Mouse (Mus musculus): ENCODE data around the gene Klhl8.
"Not testable (repeated sequence)": the region's sequence is repeated elsewhere in the genome, so short reads cannot be mapped to it uniquely, and the experiment has no call there.

Klhl8 gene

GRCm38 (mm10) chr5:103910748-103911409 is at the start of gene Klhl8:
TSS of gene Klhl8 (minus strand) at chr5:103911259.
- peak; percentile 64 to 86 for DNase-seq (ENCODE audit: low spot score in 2 of 2)

DNA sequence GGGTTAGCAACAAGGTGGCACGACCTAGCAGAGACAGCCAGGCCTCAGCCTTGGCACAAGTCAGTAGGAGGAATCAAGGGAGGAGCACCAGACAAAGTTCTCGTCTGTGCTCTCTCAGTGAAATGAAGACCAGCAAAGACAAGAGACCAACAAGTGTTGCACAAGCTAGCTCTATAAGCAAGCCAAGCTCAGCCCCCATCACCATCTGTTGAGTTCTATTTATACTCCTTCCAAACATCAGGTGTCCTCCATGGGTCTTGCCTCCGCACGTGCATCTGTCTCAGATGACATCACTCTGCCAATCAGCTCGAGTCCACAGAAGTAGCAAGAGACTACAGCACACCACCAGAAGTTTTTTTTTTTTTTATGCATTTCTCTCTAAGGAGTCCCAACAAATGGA is 43.6 kb upstream of the Klhl8 start:
- no peak for DNase-seq (ENCODE audit: low spot score in 2 of 2)

- DNase-seq (ENCODE audit: low spot score in 2 of 2) = no peak
Observed at GRCm38 (mm10) chr5:103953135-103954083, 42.4 kb upstream of the Klhl8 start.

GRCm38 (mm10) chr5:103950138-103950537 is 39.1 kb upstream of the Klhl8 start:
- DNase-seq (ENCODE audit: low spot score in 2 of 2) = not testable (repeated sequence)

DNA sequence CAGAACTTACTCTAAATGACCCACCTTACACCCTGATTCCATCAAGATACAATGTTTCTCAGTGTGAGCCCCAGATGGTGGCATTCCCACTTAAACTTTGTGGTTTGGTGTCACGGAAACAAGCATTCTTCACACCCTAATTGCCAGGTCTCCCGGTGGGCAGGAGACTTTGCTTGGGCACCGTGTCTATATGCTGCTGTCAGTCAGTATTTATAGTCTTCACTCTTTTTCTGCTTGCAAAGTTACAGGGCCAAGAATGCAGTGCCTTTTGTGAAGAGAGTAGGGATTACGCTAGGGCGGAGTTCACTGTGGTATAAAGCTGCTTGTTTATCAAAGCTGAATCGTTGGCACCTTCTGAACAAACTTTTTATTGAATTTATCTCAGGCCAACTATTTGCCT is 32.1 kb upstream of the Klhl8 start:
- no peak for DNase-seq (ENCODE audit: low spot score in 2 of 2)

DNA sequence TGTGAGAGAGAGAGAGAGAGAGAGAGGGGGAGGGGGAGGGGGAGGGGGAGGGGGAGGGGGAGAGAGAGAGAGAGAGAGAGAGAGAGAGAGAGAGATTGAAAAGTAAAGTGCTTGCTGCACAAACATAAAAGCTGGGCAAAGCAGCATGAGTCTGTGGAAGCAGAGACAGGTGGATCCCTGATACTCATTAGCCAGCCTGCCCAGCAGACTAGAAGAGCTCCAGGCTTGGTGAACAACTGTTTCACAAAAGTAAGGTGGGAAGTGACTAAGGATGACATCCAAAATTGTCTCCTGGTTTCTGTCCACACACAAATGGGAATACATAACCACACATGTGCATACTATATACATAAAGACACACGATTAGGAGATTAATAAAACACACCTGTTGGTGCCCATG is 28.8 kb upstream of the Klhl8 start:
- no peak for DNase-seq (ENCODE audit: low spot score in 2 of 2)

- DNase-seq (ENCODE audit: low spot score in 2 of 2) = no peak
Observed at GRCm38 (mm10) chr5:103939350-103939652, 28.2 kb upstream of the Klhl8 start.

DNA sequence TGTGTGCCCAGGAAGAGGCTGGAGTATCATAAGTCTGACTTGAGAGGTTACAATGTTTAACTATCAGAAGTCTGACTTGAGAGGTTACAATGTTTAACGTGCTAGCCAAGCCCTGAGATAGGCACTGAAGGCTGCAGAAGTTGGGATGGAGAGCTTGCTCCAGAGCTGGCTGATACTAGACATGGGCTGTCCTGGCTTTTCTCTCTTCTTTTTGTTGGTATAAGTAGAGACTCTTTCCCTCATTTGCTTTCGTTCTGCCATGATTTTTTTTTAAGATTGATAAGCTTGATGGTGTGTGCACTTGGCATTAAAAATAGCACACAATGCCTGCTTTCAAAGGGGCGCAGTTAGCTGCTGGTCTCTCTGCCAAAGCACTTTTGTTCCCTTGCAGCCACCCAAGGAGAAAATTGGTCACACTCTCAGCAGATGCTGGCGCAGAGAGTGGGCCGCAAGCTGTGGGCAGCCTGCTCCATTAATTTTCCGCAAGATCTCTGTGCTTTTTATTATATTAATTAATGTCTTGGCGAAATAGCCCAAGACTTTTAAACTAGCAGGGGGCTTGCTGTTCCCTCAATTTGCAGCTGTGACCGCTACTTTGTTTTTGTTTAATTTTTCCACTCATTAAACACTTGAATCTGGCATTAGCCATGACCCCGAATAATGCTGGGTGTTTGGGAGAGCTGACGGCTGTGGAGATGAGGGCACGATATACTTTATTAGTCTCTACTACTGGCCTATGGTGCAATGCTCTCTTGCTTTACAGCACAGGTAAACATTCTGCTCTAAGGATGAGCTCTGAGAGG is 27.7 kb upstream of the Klhl8 start:
- no peak for DNase-seq (ENCODE audit: low spot score in 2 of 2)

- DNase-seq (ENCODE audit: low spot score in 2 of 2) = peak in 1 of 2 experiments; percentile 39
Observed at GRCm38 (mm10) chr5:103936906-103937589, 26.0 kb upstream of the Klhl8 start.

GRCm38 (mm10) chr5:103931924-103932323 is 20.9 kb upstream of the Klhl8 start:
- not testable (repeated sequence) for DNase-seq (ENCODE audit: low spot score in 2 of 2)

GRCm38 (mm10) chr5:103930511-103930910 is 19.5 kb upstream of the Klhl8 start:
- DNase-seq (ENCODE audit: low spot score in 2 of 2) = no peak

DNA sequence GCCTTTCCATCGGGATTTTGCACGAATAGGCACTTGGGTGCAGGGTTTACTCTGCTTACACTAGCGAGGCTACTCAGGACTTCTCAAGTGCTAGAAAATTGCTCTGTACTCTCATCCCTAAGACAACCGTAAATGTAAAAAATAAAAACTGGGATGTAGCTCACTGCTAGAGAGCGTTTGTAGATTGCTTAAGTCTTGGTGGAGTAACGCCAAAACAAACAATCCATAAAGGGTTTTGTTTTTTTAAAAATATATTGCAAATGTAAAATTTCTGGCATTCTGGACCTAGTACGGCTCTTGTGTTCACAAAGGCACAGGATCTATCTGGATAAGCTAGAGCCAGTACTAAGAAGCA is 17.1 kb upstream of the Klhl8 start:
- no peak for DNase-seq (ENCODE audit: low spot score in 2 of 2)

DNA sequence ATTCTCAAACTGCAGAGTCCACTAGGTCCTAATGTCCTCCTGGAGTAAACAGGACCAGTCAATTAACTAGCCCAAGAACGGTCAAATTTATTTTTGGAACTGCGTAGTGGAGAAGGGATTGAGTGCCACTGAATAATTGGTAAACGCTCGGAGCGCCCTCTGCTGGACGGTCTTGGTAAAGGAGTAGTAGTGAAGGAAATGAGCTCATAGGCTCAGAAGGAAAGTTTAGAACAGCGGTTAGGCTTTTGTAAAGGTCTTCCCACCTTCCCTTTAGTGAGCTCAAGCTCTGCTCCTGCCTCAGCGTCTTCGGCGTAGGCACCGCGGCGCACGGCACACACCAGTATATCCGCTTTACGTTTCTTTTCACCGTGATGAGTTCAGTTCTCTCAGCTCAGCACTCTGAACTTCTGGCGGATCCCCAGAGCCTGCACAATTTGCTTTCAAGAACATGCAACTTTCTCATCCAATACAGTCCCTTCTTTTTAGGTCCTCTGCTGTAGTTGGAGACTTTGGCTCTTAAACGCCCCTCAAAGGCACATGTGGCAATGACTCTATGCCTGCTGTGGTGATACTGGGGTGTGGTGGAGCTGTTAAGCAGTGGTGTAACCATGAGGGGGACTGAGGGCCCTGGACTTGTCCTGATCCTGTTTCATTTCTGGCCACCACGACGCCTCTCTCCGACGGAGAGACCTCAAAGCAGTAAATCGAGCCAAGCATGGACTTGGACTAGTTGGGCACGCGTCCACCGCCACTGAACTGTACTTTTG is 16.6 kb upstream of the Klhl8 start:
- peak; percentile 82 to 94 for DNase-seq (ENCODE audit: low spot score in 2 of 2)

- peak in 1 of 2 experiments; percentile 56 for DNase-seq (ENCODE audit: low spot score in 2 of 2)
Observed at GRCm38 (mm10) chr5:103926398-103926797, 15.3 kb upstream of the Klhl8 start.

DNA sequence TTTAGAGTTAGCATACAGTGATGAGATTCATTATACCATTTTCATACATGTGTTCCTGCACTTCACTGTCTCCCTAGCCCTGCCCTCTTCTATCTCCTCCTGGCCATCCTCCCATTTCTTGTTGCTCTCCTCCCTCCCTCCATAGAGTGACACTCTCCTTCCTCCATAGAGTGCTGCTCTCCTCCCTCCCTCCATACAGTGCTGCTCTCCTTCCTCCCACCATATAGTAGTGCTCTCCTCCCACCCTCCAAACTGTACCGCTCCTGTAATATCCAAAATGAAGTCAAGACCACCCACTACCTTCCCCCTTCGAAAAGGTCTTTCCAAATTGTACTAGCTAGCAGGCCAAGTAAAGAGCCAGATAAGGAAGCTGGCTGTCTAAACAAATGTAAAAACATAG is 12.7 kb upstream of the Klhl8 start:
- no peak for DNase-seq (ENCODE audit: low spot score in 2 of 2)

GRCm38 (mm10) chr5:103923101-103923500 is 12.0 kb upstream of the Klhl8 start:
- DNase-seq (ENCODE audit: low spot score in 2 of 2) = no peak

DNA sequence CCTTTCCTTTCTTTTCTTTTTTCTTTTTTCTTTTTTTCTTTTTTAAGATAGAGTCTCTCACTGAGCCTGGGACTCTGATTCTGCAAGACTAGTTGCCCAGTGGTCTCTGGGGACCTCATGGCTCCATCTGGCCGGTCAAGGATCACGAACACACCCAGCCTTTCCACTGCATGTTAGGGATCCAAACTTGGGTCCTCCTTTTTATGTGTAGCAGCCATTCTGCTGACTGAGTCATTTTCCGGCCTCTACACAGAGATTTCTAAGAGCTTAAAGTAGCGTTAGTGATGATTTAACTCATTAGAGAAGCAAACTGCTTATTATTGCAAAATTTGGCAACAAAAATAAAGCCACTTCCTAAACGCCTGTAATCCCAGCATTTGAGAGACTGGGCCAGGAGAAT is 11.4 kb upstream of the Klhl8 start:
- DNase-seq (ENCODE audit: low spot score in 2 of 2) = no peak

DNA sequence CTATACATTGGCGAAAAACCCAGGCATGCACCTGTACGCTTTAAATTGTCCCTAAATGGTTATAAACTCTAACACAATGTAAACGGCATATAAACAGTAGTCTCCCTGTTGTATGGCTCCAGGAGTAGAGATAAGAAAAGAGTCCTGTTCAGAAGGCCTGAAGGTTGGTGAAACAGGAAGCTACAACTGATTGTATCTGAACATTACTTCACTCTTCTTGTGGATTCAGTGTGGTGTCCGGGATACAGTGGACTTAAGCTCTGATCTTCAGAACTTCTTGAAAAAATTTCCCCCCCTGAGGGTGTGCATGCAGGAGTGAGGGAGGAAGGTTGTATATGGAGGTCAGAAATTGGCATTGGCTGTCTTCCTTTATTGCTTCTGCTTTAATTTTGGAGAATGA is 8.4 kb upstream of the Klhl8 start:
- no peak for DNase-seq (ENCODE audit: low spot score in 2 of 2)

GRCm38 (mm10) chr5:103918233-103918632 is 7.2 kb upstream of the Klhl8 start:
- no peak for DNase-seq (ENCODE audit: low spot score in 2 of 2)

DNA sequence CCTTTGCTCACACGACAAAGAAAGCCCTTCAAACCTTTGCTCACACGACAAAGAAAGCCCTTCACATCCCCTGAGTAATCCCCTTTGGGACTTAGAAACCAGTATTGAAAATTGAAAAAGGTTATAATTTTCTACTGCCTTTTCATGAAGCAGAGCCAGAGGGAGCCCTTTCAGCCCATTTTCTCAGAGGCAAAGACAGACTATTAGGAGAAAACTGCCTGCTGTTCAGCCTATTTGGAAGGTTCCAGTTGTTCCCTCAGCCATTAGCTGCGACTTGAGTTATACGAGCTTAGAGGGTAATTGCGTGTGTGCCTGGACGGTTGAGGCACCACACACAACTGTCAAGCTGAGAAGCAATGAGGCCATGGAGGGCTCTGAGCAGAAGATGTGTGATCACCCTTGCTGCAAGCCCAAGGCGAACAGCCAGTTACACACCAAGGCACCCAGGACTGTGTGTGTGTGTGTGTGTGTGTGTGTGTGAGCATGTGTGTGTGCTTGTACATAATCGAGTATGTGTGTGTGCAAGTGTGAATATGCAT is 6.4 kb upstream of the Klhl8 start:
- DNase-seq (ENCODE audit: low spot score in 2 of 2) = no peak

All from spleen, postnatal 10 days (tissue).